Mouse (Mus musculus): Measurements from ENCODE around the gene Rexo1.

Rexo1 gene

DNA sequence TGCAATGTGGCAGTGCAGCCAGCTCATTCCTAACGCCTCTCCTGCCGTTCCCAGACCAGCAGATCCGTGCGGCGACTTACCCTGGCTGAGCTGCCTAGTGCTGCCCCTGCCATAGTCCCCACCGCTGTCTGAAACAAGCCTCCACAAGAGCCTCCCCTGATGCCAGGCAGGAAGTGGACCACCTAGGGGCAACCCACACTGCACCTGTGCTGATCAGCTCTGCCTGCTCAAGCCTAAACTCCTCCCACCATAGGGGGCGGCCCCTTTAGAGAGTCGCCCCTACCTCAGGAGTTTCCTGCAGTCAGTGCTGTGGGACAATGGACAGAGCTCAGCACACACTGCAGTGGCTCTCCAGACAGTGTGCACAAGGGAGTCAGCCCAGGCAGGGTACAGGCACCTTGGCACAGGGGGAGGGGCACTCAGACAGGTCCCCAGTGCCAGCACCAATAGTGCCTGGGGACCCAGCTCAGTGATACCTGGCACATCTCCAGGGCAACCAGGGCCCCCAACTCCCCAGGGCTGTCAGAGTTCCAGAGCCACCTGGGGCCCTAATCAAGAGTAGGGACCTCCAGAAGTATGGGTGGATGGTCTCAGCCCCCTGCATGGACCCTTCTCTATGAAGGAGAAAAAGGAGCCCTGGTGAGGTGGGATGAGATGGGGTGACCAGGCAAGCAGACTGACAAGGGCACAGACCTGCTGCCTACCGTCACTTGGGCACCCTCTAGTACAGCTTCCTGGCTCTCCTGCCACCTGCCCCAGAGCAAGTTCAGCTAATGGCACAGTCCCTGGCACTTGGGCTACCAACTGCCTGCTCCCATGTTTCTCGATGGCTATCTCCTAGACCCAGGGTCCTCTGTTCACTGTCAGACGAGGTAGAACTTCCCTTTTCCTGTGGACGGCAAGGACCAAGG is 23.5 kb upstream of the Rexo1 start:
- no peak for DNase-seq (ENCODE audit: inconsistent ontology term)

DNA sequence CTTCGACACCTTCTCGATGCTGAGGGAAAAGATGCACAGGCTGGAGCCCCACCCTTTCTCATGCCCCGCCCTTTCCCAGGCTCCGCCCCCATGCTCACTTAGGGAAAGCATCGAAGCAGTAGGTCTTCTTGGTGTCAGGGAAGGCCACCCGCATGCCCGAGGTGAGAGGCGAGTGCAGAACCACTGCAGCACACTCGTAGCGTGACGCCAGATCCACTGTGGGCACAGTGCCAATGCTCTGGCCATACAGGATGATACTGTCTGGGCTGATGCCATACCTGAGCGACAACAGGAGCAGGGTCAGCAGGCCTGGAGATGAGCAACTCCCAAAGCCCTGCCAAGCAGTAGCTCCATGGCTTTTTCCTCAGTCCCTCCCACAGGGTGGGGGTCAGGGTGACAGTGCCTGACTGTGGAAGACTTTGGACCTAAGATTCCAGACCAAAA is 22.7 kb upstream of the Rexo1 start:
- DNase-seq (ENCODE audit: inconsistent ontology term): no peak

GRCm38 (mm10) chr10:80583047-80583446 is 21.7 kb upstream of the Rexo1 start:
- no peak for DNase-seq (ENCODE audit: inconsistent ontology term)

DNA sequence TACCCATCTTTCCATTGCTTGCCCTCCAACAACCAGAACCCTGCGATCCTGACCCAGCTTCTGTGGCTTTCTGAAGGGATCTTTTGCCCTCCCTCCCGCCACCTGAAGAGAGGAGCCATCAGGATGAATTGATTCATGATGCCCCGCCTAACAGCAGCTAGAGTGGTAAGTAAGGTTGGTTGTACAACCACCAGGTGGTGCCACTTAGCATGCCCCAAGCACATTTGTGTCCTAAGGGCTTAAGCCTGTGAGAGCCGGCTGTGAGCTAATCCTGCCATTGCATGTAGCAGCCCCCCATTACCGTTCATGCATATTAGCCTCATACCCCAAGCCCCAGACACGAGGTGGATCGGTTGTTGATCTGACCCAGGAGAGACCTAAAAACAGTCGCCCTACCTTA is 17.6 kb upstream of the Rexo1 start:
- peak; percentile 61 for DNase-seq (ENCODE audit: inconsistent ontology term)

GRCm38 (mm10) chr10:80578131-80578750 is 16.9 kb upstream of the Rexo1 start:
- DNase-seq (ENCODE audit: inconsistent ontology term): peak; percentile 89

GRCm38 (mm10) chr10:80577195-80578130 is 16.1 kb upstream of the Rexo1 start, which contains the start of gene Klf16:
Gene Klf16 (minus strand): TSS chr10:80577321.
- DNase-seq (ENCODE audit: inconsistent ontology term): peak; percentile 99

DNA sequence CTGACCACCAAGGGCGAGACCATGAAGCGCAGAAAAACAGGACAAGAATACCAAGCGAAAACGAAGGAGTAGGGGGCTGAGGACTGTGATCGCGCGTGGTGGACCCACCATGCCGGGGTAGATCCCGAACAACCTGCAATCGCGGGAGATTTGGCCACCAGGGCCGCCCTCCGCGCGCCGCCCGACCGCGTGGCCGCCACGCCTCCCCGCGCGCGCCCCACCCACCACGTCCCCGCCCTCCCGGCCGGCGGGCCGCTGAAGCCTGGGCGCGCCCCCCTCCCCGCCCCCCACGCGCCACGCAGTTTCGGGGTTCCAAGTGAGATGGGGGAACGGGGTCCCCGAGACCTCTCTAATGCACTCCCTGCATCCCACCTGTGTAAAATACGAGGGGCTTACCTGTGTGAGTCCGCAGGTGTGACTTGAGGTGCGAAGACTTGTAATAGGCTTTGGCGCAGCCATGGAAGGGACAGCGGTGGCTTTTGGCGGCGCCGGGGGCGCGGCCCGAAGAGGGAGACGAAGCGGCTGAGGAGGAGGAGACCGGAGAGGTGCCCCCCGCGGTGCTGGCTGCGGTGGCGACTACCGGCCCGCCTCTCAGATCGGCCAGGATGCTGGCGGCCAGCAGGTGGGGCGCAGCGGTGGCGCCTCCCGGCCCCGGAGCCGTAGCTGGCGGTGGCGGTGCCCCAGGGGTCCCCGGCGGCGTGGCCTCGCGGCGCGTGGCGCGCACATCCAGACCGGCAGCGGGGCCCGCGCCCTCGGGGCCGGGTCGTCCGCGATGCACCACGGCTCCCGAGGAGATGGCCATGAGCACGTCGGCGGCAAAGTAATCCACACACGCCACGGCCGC is 15.2 kb upstream of the Rexo1 start:
- DNase-seq (ENCODE audit: inconsistent ontology term): peak; percentile 79

DNA sequence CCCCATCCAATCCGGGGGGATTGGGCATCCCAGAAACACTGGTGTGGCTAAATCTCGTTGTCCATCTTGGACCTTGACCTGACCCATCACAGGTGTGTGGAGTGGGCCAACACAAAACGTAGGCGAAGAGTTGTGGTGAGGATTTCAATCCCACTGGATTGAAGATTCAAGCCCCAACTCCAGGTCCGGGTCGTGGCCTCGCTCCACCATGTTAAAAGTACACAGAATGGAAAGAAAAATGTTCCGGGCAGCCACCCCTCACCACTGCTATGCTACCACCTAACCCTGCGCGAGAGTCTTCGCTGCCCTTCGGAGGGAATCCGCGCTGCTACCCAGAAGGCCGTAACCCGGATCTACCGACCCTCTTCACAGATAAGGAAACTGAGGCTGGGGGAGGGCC is 14.6 kb upstream of the Rexo1 start:
- no peak for DNase-seq (ENCODE audit: inconsistent ontology term)

- no peak for DNase-seq (ENCODE audit: inconsistent ontology term)
Observed at GRCm38 (mm10) chr10:80574896-80575295, 13.5 kb upstream of the Rexo1 start.

GRCm38 (mm10) chr10:80573944-80574343 is 12.6 kb upstream of the Rexo1 start:
- DNase-seq (ENCODE audit: inconsistent ontology term): no peak

GRCm38 (mm10) chr10:80572477-80572876 is 11.1 kb upstream of the Rexo1 start:
- no peak for DNase-seq (ENCODE audit: inconsistent ontology term)

DNA sequence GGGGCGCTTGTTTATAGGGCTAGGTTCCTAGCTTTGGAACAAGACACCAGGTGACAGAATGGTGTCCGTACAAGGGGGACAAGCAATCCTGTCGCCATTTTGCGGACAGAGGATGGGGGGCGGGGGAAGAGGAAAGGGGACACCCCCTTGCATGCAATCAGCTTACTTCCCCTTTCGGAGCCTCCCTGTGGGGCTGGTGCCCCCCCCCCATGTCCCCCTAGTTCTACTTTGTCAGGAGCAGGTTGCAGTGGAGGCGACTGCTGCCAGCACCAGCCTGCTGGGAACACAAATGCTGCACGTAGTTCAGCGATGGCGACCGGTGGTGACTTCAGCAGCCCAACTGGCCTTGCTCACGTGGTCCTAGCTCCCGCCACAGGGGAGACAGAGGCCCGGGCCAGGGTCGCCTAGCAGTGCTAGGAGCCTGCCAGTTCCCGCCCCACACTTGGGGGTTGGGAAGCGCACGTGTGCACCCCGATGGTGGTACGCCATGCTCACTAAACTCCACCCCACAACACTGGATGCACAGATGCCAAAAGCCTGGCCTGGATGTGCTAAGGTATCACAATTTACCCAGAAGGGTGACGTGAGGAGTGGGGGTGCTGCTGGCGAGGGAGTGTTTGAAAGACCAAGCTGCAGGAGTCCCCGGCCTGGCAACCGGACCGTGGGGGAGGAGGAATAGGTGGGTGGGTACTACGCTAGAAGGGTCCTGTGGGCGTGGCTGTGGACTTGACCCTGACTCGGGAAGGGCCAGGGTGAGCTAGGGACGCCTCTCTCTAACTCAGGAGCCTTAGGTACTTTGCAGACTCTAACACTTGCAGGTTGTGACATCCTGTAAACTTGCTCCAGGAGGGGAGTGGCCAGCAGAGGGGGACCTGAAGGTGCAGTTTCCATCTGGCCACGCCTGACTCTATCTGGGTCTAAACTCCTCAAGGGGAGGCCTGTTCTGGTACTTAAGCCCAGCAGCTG is 9.8 kb upstream of the Rexo1 start:
- no peak for DNase-seq (ENCODE audit: inconsistent ontology term)

GRCm38 (mm10) chr10:80570419-80570818 is 9.1 kb upstream of the Rexo1 start:
- no peak for DNase-seq (ENCODE audit: inconsistent ontology term)

GRCm38 (mm10) chr10:80569664-80570066 is 8.3 kb upstream of the Rexo1 start:
- DNase-seq (ENCODE audit: inconsistent ontology term): no peak

DNA sequence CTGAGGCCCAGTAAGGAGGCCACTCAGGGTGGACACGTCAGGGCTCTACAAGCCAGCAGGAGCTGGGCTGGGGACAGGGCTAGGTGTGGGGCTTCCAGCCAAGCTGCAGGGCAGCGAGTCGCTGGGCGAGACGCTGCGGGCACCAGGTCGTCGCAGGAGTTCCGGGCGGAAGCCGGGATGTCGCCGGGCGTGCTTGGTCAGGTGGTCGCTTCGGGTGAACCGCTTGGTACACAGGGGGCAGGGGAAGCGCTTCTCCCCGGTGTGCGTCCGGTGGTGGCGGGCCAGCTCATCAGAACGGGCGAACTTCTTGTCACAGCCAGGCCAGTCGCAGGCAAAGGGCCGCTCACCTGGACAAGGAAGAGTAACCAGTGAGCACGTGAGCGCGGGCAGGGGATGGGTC is 7.5 kb upstream of the Rexo1 start:
- DNase-seq (ENCODE audit: inconsistent ontology term): no peak

- peak; percentile 68 for DNase-seq (ENCODE audit: inconsistent ontology term)
Observed at GRCm38 (mm10) chr10:80566375-80567092, 5.2 kb upstream of the Rexo1 start.

DNA sequence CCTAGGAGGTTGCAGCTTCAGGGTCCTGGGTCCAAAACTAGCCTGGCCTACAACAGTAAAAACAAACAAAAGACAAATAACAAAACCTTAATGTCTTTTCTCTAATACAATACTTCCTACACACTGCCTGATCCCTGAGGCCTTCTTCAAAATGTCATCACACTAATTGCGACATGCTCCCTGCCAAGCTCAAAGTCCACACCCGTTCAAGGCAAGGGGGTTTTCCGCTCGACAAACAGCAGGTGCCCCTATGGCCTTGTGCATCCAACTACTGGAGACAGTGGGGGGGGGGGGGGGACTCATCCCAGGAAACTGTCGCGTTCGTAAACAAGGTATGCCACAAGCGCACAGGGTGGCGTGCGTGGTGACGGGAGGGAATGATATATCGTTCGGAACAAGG is 739 bp downstream of the Rexo1 start:
- DNase-seq (ENCODE audit: inconsistent ontology term): no peak

- DNase-seq (ENCODE audit: inconsistent ontology term): no peak
Observed at GRCm38 (mm10) chr10:80559431-80559830, 1.9 kb downstream of the Rexo1 start.

GRCm38 (mm10) chr10:80557346-80557965 is 3.9 kb downstream of the Rexo1 start:
- DNase-seq (ENCODE audit: inconsistent ontology term): peak; percentile 60

Data from Muller cell, postnatal 12 days (primary cell).